Mouse (Mus musculus) lung, postnatal 0 days (tissue): Measurements from ENCODE around the gene Prex1. TPM values are rescaled to one million over a fixed set of nuclear protein-coding genes. Genes with fewer than 3 reads are reported as not detected.
A peak's percentile ranks its signal among the peaks of the same experiment; 100 is the strongest.

Source experiments
- ATAC-seq: fragments of 200-750 bp; cut with Nextera tagmentation; 2 replicates; pipeline ENCODE4 v1.8.0; 2017; ENCODE audit warnings: moderate library complexity
- DNase-seq: peaks from one replicate; pipeline ENCODE4 v3.0.0-alpha.2; 2016; ENCODE audit warnings: low spot score
- H3K27ac ChIP-seq: fragments of 300-500 bp; sonication (generic); 2 replicates; pipeline ENCODE4 v1.5.1; 2014; ENCODE audit warnings: antibody characterized with exemption, mild to moderate bottlenecking, low read length, mixed read lengths
- H3K27me3 ChIP-seq: fragments of 300-500 bp; sonication (generic); replicated peaks from 2 replicates; pipeline ENCODE4 v1.6.1; 2014; ENCODE audit warnings: low read length, mixed read lengths; ENCODE audit not compliant: insufficient read depth
- H3K36me3 ChIP-seq: fragments of 300-500 bp; sonication (generic); 2 replicates; pipeline ENCODE4 v1.6.1; 2014; ENCODE audit warnings: low read length, mixed read lengths; ENCODE audit not compliant: insufficient read depth
- H3K4me1 ChIP-seq: fragments of 300-500 bp; sonication (generic); 2 replicates; pipeline ENCODE4 v1.6.1; 2014; ENCODE audit warnings: antibody characterized with exemption, low read depth, low read length, mixed read lengths; ENCODE audit not compliant: insufficient read depth
- H3K4me2 ChIP-seq: fragments of 300-500 bp; sonication (generic); replicated peaks from 2 replicates; pipeline ENCODE4 v1.6.1; 2014; ENCODE audit warnings: low read depth, mild to moderate bottlenecking, low read length, moderate library complexity, mixed read lengths
- H3K4me3 ChIP-seq: fragments of 300-500 bp; sonication (generic); 2 replicates; pipeline ENCODE4 v1.5.1; 2014; ENCODE audit warnings: low read depth, low read length
- H3K9ac ChIP-seq: fragments of 300-500 bp; sonication (generic); replicated peaks from 2 replicates; pipeline ENCODE4 v1.6.1; 2014; ENCODE audit warnings: low read depth, mild to moderate bottlenecking
- H3K9me3 ChIP-seq: fragments of 300-500 bp; sonication (generic); 2 replicates; pipeline ENCODE4 v1.6.1; 2016; ENCODE audit warnings: low read length, mixed read lengths
- CTCF ChIP-seq: IDR thresholded peaks from 2 replicates; pipeline ENCODE4 v1.5.1; 2016; ENCODE audit warnings: antibody characterized with exemption, mild to moderate bottlenecking
- EP300 ChIP-seq: IDR thresholded peaks from 2 replicates; pipeline ENCODE4 v1.6.1; 2016; ENCODE audit warnings: antibody characterized with exemption, mild to moderate bottlenecking, control low read depth
- WGBS: fragments of 180-500 bp; shearing (Covaris S2); extraction: QIAGEN DNeasy Blood & Tissue Kit; methylation state at CpG from one replicate; pipeline ENCODE4 v1.1.7; 2014; 5-methylcytosine and 5-hydroxymethylcytosine counted together
- polyA plus RNA-seq: library from polyadenylated mRNA; unstranded; fragments of >200 nt; fragmentation: Nextera tagmentation; extraction: Ambion mirVana; gene quantifications from 2 replicates; pipeline ENCODE4 v1.2.1, GENCODE M21; 2015

Prex1 gene
- polyA plus RNA-seq, 1 experiment from 2014 or later, result 6.9 TPM

GRCm38 (mm10) chr2:166661498-166661897 lies 52.1 kb downstream of the Prex1 start:
- no peak for TF ChIP-seq EP300
- TF ChIP-seq CTCF, result no peak
- Histone ChIP-seq H3K9ac (no peak overlapping the region), H3K27ac (no peak overlapping the region), H3K4me3 (no peak overlapping the region), H3K4me2 (no peak overlapping the region), H3K36me3 (no peaks in the 10 kb centered on the region), H3K9me3 (no peaks in the 10 kb centered on the region), H3K27me3 (no peaks in the 10 kb centered on the region), H3K4me1 (no peaks in the 10 kb centered on the region; the same call in 1 of the 2 replicates)
- 63% methylated on average over 12 of the region's 12 CpGs for WGBS
- DNase-seq (no peak), ATAC-seq (no peak)

GRCm38 (mm10) chr2:166658380-166658779 lies 55.3 kb downstream of the Prex1 start:
- Histone ChIP-seq H3K9ac (no peak overlapping the region), H3K36me3 (no peaks in the 10 kb centered on the region), H3K4me3 (no peak overlapping the region), H3K4me1 (no peaks in the 10 kb centered on the region; the same call in 1 of the 2 replicates), H3K4me2 (no peak overlapping the region), H3K27ac (no peak overlapping the region), H3K27me3 (no peaks in the 10 kb centered on the region), H3K9me3 (no peaks in the 10 kb centered on the region)
- ATAC-seq, result no peak
- WGBS, result 59% methylated on average over 3 of the region's 3 CpGs
- DNase-seq, result no peak
- TF ChIP-seq CTCF, result no peak
- TF ChIP-seq EP300, result no peak

GRCm38 (mm10) chr2:166657451-166658011 lies 56.1 kb downstream of the Prex1 start:
- ATAC-seq, result peak; percentile 81
- Histone ChIP-seq H3K27ac (peak overlapping the region; percentile 68), H3K4me3 (no peak overlapping the region), H3K27me3 (no peaks in the 10 kb centered on the region), H3K4me1 (no peaks in the 10 kb centered on the region; the same call in 1 of the 2 replicates), H3K9ac (no peak overlapping the region), H3K36me3 (no peaks in the 10 kb centered on the region), H3K9me3 (no peaks in the 10 kb centered on the region), H3K4me2 (no peak overlapping the region)
- peak; percentile 44 for DNase-seq
- WGBS, result 44% methylated on average over 10 of the region's 10 CpGs
- peak; percentile 27; the same call in 1 of the 2 replicates for TF ChIP-seq EP300
- TF ChIP-seq CTCF, result no peak

GRCm38 (mm10) chr2:166656630-166657029 lies 57.0 kb downstream of the Prex1 start:
- ATAC-seq (no peak), DNase-seq (no peak)
- Histone ChIP-seq H3K4me2 (no peak overlapping the region), H3K9ac (no peak overlapping the region), H3K4me1 (no peaks in the 10 kb centered on the region; the same call in 1 of the 2 replicates), H3K9me3 (no peaks in the 10 kb centered on the region), H3K27ac (peak overlapping the region; percentile 68), H3K27me3 (no peaks in the 10 kb centered on the region), H3K36me3 (no peaks in the 10 kb centered on the region), H3K4me3 (no peak overlapping the region)
- no peak for TF ChIP-seq CTCF
- 0 out of 2 replicates have a peak, but pooled peaks have one; percentile 3 for TF ChIP-seq EP300
- 54% methylated on average over 4 of the region's 4 CpGs for WGBS

- Histone ChIP-seq H3K9me3 (no peaks in the 10 kb centered on the region), H3K4me2 (no peak overlapping the region), H3K36me3 (no peaks in the 10 kb centered on the region), H3K4me1 (peaks cover under 1% of the 10 kb centered on the region; the same call in 1 of the 2 replicates), H3K27ac (peak overlapping the region; percentile 68), H3K9ac (no peak overlapping the region), H3K27me3 (no peaks in the 10 kb centered on the region), H3K4me3 (no peak overlapping the region)
- 37% methylated on average over 11 of the region's 11 CpGs for WGBS
- TF ChIP-seq CTCF (no peak), EP300 (no peak)
- ATAC-seq (peak; percentile 25), DNase-seq (peak; percentile 36)
Measured at GRCm38 (mm10) chr2:166655727-166656520, 57.7 kb downstream of the Prex1 start.

GRCm38 (mm10) chr2:166655308-166655707 lies 58.3 kb downstream of the Prex1 start:
- no peaks in the 10 kb centered on the region for H3K9me3 ChIP-seq
- no peaks in the 10 kb centered on the region for H3K36me3 ChIP-seq
- DNase-seq (no peak), ATAC-seq (no peak)
- no peak overlapping the region; the same call in 1 of the 2 replicates for H3K27ac ChIP-seq
- WGBS, result 82% methylated on average over 4 of the region's 4 CpGs
- H3K9ac ChIP-seq, result no peak overlapping the region
- no peak overlapping the region for H3K4me2 ChIP-seq
- peaks cover 5% of the 10 kb centered on the region; the same call in 1 of the 2 replicates for H3K4me1 ChIP-seq
- no peaks in the 10 kb centered on the region for H3K27me3 ChIP-seq
- TF ChIP-seq CTCF, result no peak
- TF ChIP-seq EP300, result no peak
- no peak overlapping the region for H3K4me3 ChIP-seq
